Mouse (Mus musculus) heart, embryonic 12.5 days (tissue): ENCODE data around the gene Ramp2. TPM values are rescaled to one million over a fixed set of nuclear protein-coding genes. Genes with fewer than 3 reads are reported as not detected.
A peak's percentile ranks its signal among the peaks of the same experiment; 100 is the strongest.

Experiments
- ATAC-seq: fragments of 200-750 bp; cut with Nextera tagmentation; 2 replicates; pipeline ENCODE4 v1.8.0; 2017; ENCODE audit warnings: moderate TSS enrichment, moderate library complexity; ENCODE audit not compliant: insufficient number of reproducible peaks, low FRiP score
- H3K27ac ChIP-seq: fragments of 300-500 bp; sonication (generic); 2 replicates; pipeline ENCODE4 v1.5.1; 2016; ENCODE audit warnings: mild to moderate bottlenecking, moderate library complexity; ENCODE audit not compliant: poor library complexity, severe bottlenecking
- H3K27me3 ChIP-seq: fragments of 300-500 bp; sonication (generic); replicated peaks from 2 replicates; pipeline ENCODE4 v1.6.1; 2016; ENCODE audit warnings: mild to moderate bottlenecking, moderate library complexity
- H3K36me3 ChIP-seq: fragments of 300-500 bp; sonication (generic); 2 replicates; pipeline ENCODE4 v1.6.1; 2016; ENCODE audit warnings: mild to moderate bottlenecking, moderate library complexity
- H3K4me1 ChIP-seq: fragments of 300-500 bp; sonication (generic); replicated peaks from 2 replicates; pipeline ENCODE4 v1.6.1; 2016; ENCODE audit warnings: mild to moderate bottlenecking
- H3K4me2 ChIP-seq: fragments of 300-500 bp; sonication (generic); 2 replicates; pipeline ENCODE4 v1.6.1; 2016; ENCODE audit warnings: mild to moderate bottlenecking, moderate library complexity
- H3K4me3 ChIP-seq: fragments of 300-500 bp; sonication (generic); 2 replicates; pipeline ENCODE4 v1.5.1; 2016; ENCODE audit warnings: mild to moderate bottlenecking
- H3K9ac ChIP-seq: fragments of 300-500 bp; sonication (generic); 2 replicates; pipeline ENCODE4 v1.6.1; 2016; ENCODE audit warnings: mild to moderate bottlenecking, moderate library complexity
- H3K9me3 ChIP-seq: fragments of 300-500 bp; sonication (generic); replicated peaks from 2 replicates; pipeline ENCODE4 v1.6.1; 2016; ENCODE audit warnings: mild to moderate bottlenecking, moderate library complexity
- WGBS: fragments of 180-500 bp; shearing (Covaris S2); methylation state at CpG from one replicate; pipeline ENCODE4 v1.1.7; 2016; 5-methylcytosine and 5-hydroxymethylcytosine counted together
- polyA plus RNA-seq: library from polyadenylated mRNA; unstranded; fragments of >200 nt; fragmentation: Nextera tagmentation; extraction: Ambion mirVana; gene quantifications from 2 replicates; pipeline ENCODE4 v1.2.1, GENCODE M21; 2016

The Ramp2 gene
- 233 and 245 TPM in 2 replicates for polyA plus RNA-seq

DNA sequence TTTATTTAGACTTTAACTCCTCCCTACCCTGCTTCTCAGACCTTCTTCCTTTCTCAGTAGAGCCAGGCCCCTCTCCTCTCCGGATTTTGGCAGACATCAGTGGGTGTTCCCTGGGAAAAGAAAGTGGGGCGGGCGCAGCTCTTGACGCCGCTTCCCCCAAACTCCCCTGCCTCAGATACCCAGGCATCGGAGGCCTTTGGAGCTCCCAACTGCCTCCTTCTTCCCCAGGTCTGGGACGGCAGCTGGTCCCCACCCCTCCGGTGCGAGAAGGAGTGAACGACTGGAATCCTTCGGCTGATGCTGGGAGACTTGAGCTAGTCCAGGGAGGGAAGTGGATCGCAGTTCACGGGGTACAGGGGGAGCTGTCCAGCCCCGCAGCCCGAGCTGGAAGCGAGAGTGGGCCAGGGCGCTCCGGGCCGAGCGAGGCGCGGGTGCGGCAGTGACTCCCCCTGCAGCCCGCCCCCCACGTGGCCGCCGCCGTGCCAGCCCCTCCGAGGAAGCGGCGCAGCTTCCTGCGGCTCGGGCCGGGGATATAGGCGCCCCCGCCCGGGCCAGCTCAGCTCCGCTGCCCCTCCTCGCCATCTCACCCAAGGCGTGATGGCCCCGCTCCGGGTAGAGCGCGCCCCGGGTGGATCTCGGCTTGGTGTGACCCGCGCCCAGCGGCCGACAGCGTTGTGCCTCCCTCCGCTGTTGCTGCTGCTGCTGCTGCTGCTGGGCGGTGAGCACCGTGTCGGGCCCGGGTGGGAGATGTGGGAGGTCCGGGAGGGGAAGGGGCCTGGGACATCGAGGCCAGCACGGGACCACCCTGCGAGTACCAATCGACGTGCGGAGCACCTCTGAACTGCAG is at the start of gene Ramp2:
Gene Ramp2 (plus strand): TSS at position 174 of the 847 bp plus-strand sequence.
- H3K36me3 ChIP-seq: no peaks in the 10 kb centered on the region
- H3K27ac ChIP-seq: peak within 1 kb of the TSS; percentile 85
- peaks cover 32% of the 10 kb centered on the region for H3K27me3 ChIP-seq
- peak within 1 kb of the TSS; percentile 84 for H3K4me2 ChIP-seq
- no peaks in the 10 kb centered on the region for H3K9me3 ChIP-seq
- ATAC-seq: peak; percentile 77
- peaks cover 8% of the 10 kb centered on the region for H3K4me1 ChIP-seq
- H3K4me3 ChIP-seq: peak within 1 kb of the TSS; percentile 62
- H3K9ac ChIP-seq: peak within 1 kb of the TSS; percentile 79
- under 1% methylated on average over 53 of the region's 63 CpGs for WGBS

- peaks cover 25% of the 10 kb centered on the region for H3K4me1 ChIP-seq
- peaks cover 71% of the 10 kb centered on the region for H3K36me3 ChIP-seq
- H3K9me3 ChIP-seq: no peaks in the 10 kb centered on the region
- H3K27me3 ChIP-seq: no peaks in the 10 kb centered on the region
- no peak overlapping the region for H3K27ac ChIP-seq
- H3K4me2 ChIP-seq: no peak overlapping the region
- no peak for ATAC-seq
- H3K4me3 ChIP-seq: no peak overlapping the region
- 87% methylated on average over 8 of the region's 8 CpGs for WGBS
- H3K9ac ChIP-seq: no peak overlapping the region
Measured at GRCm38 (mm10) chr11:101196175-101196574, 49.7 kb upstream of the Ramp2 start.

GRCm38 (mm10) chr11:101199555-101199954 is 46.3 kb upstream of the Ramp2 start:
- peaks cover 77% of the 10 kb centered on the region for H3K36me3 ChIP-seq
- H3K9ac ChIP-seq: no peak overlapping the region
- H3K4me2 ChIP-seq: no peak overlapping the region
- no peak overlapping the region for H3K4me3 ChIP-seq
- ATAC-seq: no peak
- peaks cover 3% of the 10 kb centered on the region for H3K4me1 ChIP-seq
- H3K27me3 ChIP-seq: no peaks in the 10 kb centered on the region
- no peaks in the 10 kb centered on the region for H3K9me3 ChIP-seq
- 85% methylated on average over 3 of the region's 3 CpGs for whole genome bisulfite sequencing
- no peak overlapping the region for H3K27ac ChIP-seq

DNA sequence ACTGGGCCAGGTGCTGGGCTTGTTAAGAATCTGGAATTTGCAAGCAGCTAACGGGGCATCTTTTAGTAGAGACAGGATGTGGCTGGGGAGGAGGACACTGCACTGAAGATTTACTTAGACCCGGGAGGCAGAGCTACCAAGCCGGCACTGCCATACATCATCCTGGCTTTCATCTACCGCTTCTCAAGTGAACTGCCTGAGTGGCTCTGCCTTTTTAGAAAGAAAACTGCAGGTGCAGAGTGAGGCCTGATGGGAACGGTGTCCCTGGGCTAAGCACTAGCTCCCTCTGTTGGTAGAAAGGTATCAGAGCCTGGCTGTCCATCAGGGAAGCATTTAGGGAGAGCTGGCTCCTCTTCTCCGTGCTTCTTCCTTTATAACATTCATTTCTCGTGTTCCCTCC is 44.8 kb upstream of the Ramp2 start:
- Histone ChIP-seq H3K9ac (no peak overlapping the region), H3K27ac (no peak overlapping the region), H3K4me3 (no peak overlapping the region), H3K27me3 (no peaks in the 10 kb centered on the region), H3K36me3 (peaks cover 72% of the 10 kb centered on the region), H3K4me2 (no peak overlapping the region), H3K4me1 (no peaks in the 10 kb centered on the region), H3K9me3 (no peaks in the 10 kb centered on the region)
- ATAC-seq: no peak
- WGBS: 29% methylated on average over 7 of the region's 7 CpGs

DNA sequence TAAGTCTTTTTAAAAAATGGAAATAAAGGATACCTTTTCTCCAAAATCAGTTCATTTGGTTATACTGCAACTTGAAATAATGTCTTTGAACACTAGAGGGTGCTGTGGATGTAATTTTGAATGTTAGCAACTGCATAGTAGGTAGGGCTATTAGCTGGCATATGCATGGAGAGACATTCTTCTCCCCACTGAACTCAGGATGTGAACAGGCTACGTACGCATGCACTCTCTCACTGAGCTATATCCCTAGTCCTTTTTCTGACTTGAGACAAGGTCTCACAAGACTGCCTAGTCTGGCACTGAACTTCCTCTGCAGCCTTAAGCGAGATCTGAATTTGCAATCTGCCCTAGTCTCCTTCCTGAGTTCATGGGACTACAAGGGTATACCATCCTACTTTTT is 33.9 kb upstream of the Ramp2 start:
- Histone ChIP-seq H3K9me3 (no peaks in the 10 kb centered on the region), H3K4me2 (no peak overlapping the region), H3K4me3 (no peak overlapping the region), H3K4me1 (no peaks in the 10 kb centered on the region), H3K27ac (no peak overlapping the region), H3K9ac (no peak overlapping the region), H3K36me3 (peaks cover 70% of the 10 kb centered on the region), H3K27me3 (no peaks in the 10 kb centered on the region)
- WGBS: 43% methylated on average over 3 of the region's 3 CpGs
- ATAC-seq: peak; percentile 68; the same call in 1 of the 2 replicates

- H3K9me3 ChIP-seq: no peaks in the 10 kb centered on the region
- no peak overlapping the region for H3K4me3 ChIP-seq
- H3K27ac ChIP-seq: no peak overlapping the region
- H3K4me1 ChIP-seq: no peaks in the 10 kb centered on the region
- no peak overlapping the region for H3K4me2 ChIP-seq
- H3K36me3 ChIP-seq: peaks cover 47% of the 10 kb centered on the region
- 90% methylated on average over 5 of the region's 5 CpGs for WGBS
- no peak overlapping the region for H3K9ac ChIP-seq
- no peak for ATAC-seq
- no peaks in the 10 kb centered on the region for H3K27me3 ChIP-seq
Measured at GRCm38 (mm10) chr11:101216936-101217335, 28.9 kb upstream of the Ramp2 start.

DNA sequence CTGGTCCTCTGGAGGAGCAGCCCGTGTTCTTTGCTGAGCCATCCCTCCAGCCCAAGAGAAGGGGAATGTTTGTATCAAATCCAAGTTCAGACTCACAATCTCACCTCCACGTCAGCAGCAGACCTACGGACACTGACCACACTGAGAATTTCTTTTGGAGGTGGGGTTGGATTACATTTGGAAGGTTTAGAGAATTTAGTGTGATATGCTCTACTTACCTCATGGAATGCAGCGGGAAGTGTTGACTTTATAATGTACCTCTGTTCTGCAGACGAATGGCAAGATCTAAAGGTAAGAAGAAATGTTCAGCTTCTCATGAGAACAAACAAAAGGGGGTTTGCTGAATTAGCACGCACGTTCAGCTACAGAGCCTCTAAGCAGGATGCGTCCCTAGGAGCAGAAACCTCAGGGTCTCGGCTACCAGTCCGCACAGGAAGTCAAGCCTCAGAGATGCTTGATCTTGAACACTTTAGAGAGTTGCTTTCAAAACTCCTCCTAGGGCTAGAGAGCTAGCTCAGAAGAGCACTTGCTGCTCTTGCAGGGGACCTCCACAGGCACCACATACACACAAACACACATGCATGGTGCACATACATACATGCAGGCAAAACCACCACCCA is 27.3 kb upstream of the Ramp2 start:
- Histone ChIP-seq H3K9ac (no peak overlapping the region), H3K4me1 (no peaks in the 10 kb centered on the region), H3K4me3 (no peak overlapping the region), H3K36me3 (peaks cover 37% of the 10 kb centered on the region), H3K27me3 (no peaks in the 10 kb centered on the region), H3K9me3 (no peaks in the 10 kb centered on the region), H3K4me2 (no peak overlapping the region), H3K27ac (no peak overlapping the region)
- no peak for ATAC-seq
- 75% methylated on average over 10 of the region's 10 CpGs for WGBS

GRCm38 (mm10) chr11:101220853-101221252 is 25.0 kb upstream of the Ramp2 start:
- Histone ChIP-seq H3K9me3 (no peaks in the 10 kb centered on the region), H3K27ac (peak overlapping the region; percentile 36; the same call in 1 of the 2 replicates), H3K9ac (no peak overlapping the region), H3K27me3 (no peaks in the 10 kb centered on the region), H3K4me2 (no peak overlapping the region), H3K4me3 (no peak overlapping the region), H3K4me1 (peaks cover 7% of the 10 kb centered on the region), H3K36me3 (peaks cover 15% of the 10 kb centered on the region)
- ATAC-seq: no peak
- 47% methylated on average over 2 of the region's 2 CpGs for WGBS

DNA sequence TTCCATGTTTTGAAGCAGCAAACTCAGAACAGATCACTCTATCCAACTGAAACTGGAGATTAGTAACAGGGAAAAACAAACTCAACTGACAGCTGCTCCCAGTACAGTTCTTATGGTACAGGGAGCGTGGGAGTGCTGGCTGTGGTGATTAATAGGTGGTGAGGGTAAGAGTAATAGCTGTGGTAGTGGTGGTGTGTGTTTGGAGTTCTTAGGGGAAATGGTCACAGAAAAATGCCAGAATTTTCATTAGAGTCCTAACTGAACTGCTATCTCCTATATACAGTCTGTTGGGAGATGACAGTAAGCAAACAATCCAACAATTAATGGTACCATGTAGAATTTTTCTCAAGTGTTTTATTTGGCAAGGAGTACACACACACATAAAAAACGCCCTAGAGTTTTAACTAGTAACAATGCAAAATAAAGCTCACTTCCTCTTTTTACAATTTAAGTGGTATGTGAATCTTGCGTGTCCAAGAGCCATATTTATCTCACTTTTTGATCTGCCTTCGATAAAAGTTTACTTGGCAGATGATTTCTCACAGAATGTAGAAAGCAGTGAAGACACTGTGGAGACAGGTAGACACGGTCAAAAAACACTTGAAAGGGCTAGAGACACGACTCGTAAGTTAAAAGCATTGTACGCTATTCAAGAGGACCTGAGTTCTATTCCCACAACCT is 24.4 kb upstream of the Ramp2 start:
- ATAC-seq: no peak
- H3K4me3 ChIP-seq: no peak overlapping the region
- no peaks in the 10 kb centered on the region for H3K27me3 ChIP-seq
- WGBS: 79% methylated on average over 8 of the region's 8 CpGs
- H3K4me2 ChIP-seq: no peak overlapping the region
- H3K27ac ChIP-seq: peak overlapping the region; percentile 36; the same call in 1 of the 2 replicates
- no peaks in the 10 kb centered on the region for H3K9me3 ChIP-seq
- H3K36me3 ChIP-seq: peaks cover 13% of the 10 kb centered on the region
- H3K9ac ChIP-seq: no peak overlapping the region
- peaks cover 7% of the 10 kb centered on the region for H3K4me1 ChIP-seq

DNA sequence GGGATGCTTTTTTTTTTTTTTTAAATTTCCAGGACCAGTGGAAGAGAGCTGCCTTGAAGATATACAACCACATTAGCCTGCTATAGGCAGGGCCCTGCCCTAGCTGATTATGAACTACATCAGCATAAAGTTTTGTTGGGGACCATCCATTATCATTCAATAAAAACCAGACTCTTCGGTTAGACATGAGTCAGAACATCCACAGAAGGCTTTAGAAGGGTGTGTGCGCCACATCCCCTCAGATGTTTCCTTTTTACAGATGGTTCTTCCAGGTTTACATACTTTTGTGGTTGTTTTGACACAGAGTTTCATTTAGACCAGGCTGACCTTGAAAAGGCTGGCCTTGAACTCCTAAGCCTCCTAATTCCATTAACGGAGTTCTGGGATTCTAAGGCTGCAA is 21.5 kb upstream of the Ramp2 start:
- Histone ChIP-seq H3K4me3 (no peak overlapping the region), H3K4me1 (peaks cover 7% of the 10 kb centered on the region), H3K36me3 (no peaks in the 10 kb centered on the region), H3K9ac (no peak overlapping the region), H3K27me3 (no peaks in the 10 kb centered on the region), H3K9me3 (no peaks in the 10 kb centered on the region), H3K27ac (no peak overlapping the region), H3K4me2 (peak overlapping the region; percentile 13; the same call in 1 of the 2 replicates)
- ATAC-seq: no peak
- 84% methylated on average over 3 of the region's 3 CpGs for WGBS
